Mouse (Mus musculus) kidney, embryonic 16.5 days (tissue): ENCODE results near the gene Mmgt2. TPM values are rescaled to one million over a fixed set of nuclear protein-coding genes. Genes with fewer than 3 reads are reported as not detected.

ENCODE experiments used
- ATAC-seq: fragments of 200-750 bp; cut with Nextera tagmentation; 2 replicates; pipeline ENCODE4 v1.8.0; 2017; ENCODE audit warnings: moderate TSS enrichment; ENCODE audit not compliant: low FRiP score, low TSS enrichment
- H3K27ac ChIP-seq: fragments of 300-500 bp; sonication (generic); 2 replicates; pipeline ENCODE4 v1.5.1; 2014; ENCODE audit warnings: low read length
- H3K27me3 ChIP-seq: fragments of 300-500 bp; sonication (generic); 2 replicates; pipeline ENCODE4 v1.6.1; 2014; ENCODE audit warnings: low read length, control low read depth, mixed read lengths; ENCODE audit not compliant: insufficient read depth
- H3K36me3 ChIP-seq: fragments of 300-500 bp; sonication (generic); 2 replicates; pipeline ENCODE4 v1.6.1; 2014; ENCODE audit warnings: low read length, control low read depth, mixed read lengths; ENCODE audit not compliant: insufficient read depth
- H3K4me1 ChIP-seq: fragments of 300-500 bp; sonication (generic); 2 replicates; pipeline ENCODE4 v1.6.1; 2014; ENCODE audit warnings: low read length, control low read depth, mixed read lengths; ENCODE audit not compliant: insufficient read depth
- H3K4me2 ChIP-seq: fragments of 300-500 bp; sonication (generic); replicated peaks from 2 replicates; pipeline ENCODE4 v1.6.1; 2014; ENCODE audit warnings: low read depth, low read length
- H3K4me3 ChIP-seq: fragments of 300-500 bp; sonication (generic); 2 replicates; pipeline ENCODE4 v1.5.1; 2014; ENCODE audit warnings: mild to moderate bottlenecking, low read length
- H3K9ac ChIP-seq: fragments of 300-500 bp; sonication (generic); replicated peaks from 2 replicates; pipeline ENCODE4 v1.6.1; 2014; ENCODE audit warnings: low read length
- H3K9me3 ChIP-seq: fragments of 300-500 bp; sonication (generic); 2 replicates; pipeline ENCODE4 v1.6.1; 2016; ENCODE audit warnings: low read length, control low read depth
- WGBS: fragments of 180-500 bp; shearing (Covaris S2); extraction: QIAGEN DNeasy Blood & Tissue Kit; methylation state at CpG from one replicate; pipeline ENCODE4 v1.1.7; 2014; 5-methylcytosine and 5-hydroxymethylcytosine counted together
- polyA plus RNA-seq: library from polyadenylated mRNA; unstranded; fragments of >200 nt; fragmentation: Nextera tagmentation; extraction: Ambion mirVana; gene quantifications from 2 replicates; pipeline ENCODE4 v1.2.1, GENCODE M21; 2015

Gene Mmgt2
- 66.2 and 68.1 TPM in 2 replicates for polyA plus RNA-seq

- no peaks in the 10 kb centered on the region for H3K9me3 ChIP-seq
- peak within 1 kb of the TSS; percentile 62 for H3K4me3 ChIP-seq
- H3K9ac ChIP-seq, result peak within 1 kb of the TSS; percentile 87
- H3K27me3 ChIP-seq, result no peaks in the 10 kb centered on the region
- peak; percentile 93 for ATAC-seq
- peaks cover 13% of the 10 kb centered on the region for H3K36me3 ChIP-seq
- under 1% methylated on average over 31 of the region's 53 CpGs for WGBS
- H3K4me1 ChIP-seq, result peaks cover 41% of the 10 kb centered on the region
- peak within 1 kb of the TSS; percentile 93 for H3K27ac ChIP-seq
- H3K4me2 ChIP-seq, result peak within 1 kb of the TSS; percentile 74
Observed at GRCm38 (mm10) chr11:62648591-62649391, at the start of gene Mmgt2. TSS of gene Mmgt2 (plus strand) at chr11:62648664.

GRCm38 (mm10) chr11:62601732-62602618 is 46.5 kb upstream of the Mmgt2 start:
- Histone ChIP-seq H3K27ac (peak overlapping the region; percentile 89), H3K9ac (peak overlapping the region; percentile 69), H3K4me2 (peak overlapping the region; percentile 62), H3K4me1 (peaks cover 25% of the 10 kb centered on the region), H3K27me3 (no peaks in the 10 kb centered on the region), H3K4me3 (peak overlapping the region; percentile 92), H3K9me3 (no peaks in the 10 kb centered on the region), H3K36me3 (peaks cover 32% of the 10 kb centered on the region)
- peak; percentile 1 for ATAC-seq
- 11% methylated on average over 17 of the region's 17 CpGs for WGBS

- Histone ChIP-seq H3K9ac (peak overlapping the region; percentile 96), H3K9me3 (no peaks in the 10 kb centered on the region), H3K4me1 (peaks cover 25% of the 10 kb centered on the region), H3K4me2 (peak overlapping the region; percentile 62), H3K4me3 (peak overlapping the region; percentile 92), H3K36me3 (peaks cover 40% of the 10 kb centered on the region), H3K27me3 (no peaks in the 10 kb centered on the region), H3K27ac (peak overlapping the region; percentile 93)
- WGBS, result under 1% methylated on average over 58 of the region's 58 CpGs
- ATAC-seq, result peak; percentile 96
Observed at GRCm38 (mm10) chr11:62602619-62603311, 45.7 kb upstream of the Mmgt2 start.

- peaks cover 46% of the 10 kb centered on the region for H3K36me3 ChIP-seq
- H3K4me3 ChIP-seq, result peak overlapping the region; percentile 92
- no peaks in the 10 kb centered on the region for H3K9me3 ChIP-seq
- peaks cover 25% of the 10 kb centered on the region for H3K4me1 ChIP-seq
- ATAC-seq, result no peak
- WGBS, result under 1% methylated on average over 13 of the region's 13 CpGs
- peak overlapping the region; percentile 93 for H3K27ac ChIP-seq
- H3K27me3 ChIP-seq, result no peaks in the 10 kb centered on the region
- H3K9ac ChIP-seq, result peak overlapping the region; percentile 96
- peak overlapping the region; percentile 62 for H3K4me2 ChIP-seq
Observed at GRCm38 (mm10) chr11:62603312-62604056, 45.0 kb upstream of the Mmgt2 start.

- Histone ChIP-seq H3K36me3 (peaks cover 52% of the 10 kb centered on the region), H3K9ac (peak overlapping the region; percentile 96), H3K9me3 (no peaks in the 10 kb centered on the region), H3K4me3 (peak overlapping the region; percentile 92), H3K4me1 (peaks cover 25% of the 10 kb centered on the region), H3K4me2 (peak overlapping the region; percentile 62), H3K27ac (peak overlapping the region; percentile 93), H3K27me3 (no peaks in the 10 kb centered on the region)
- 6% methylated on average over 5 of the region's 5 CpGs for WGBS
- ATAC-seq, result no peak
Observed at GRCm38 (mm10) chr11:62604123-62604706, 44.2 kb upstream of the Mmgt2 start.

- peak overlapping the region; percentile 49 for H3K9ac ChIP-seq
- H3K36me3 ChIP-seq, result peaks cover 54% of the 10 kb centered on the region
- H3K27me3 ChIP-seq, result no peaks in the 10 kb centered on the region
- 0 out of 2 replicates have a peak overlapping the region, but pooled peaks have one; percentile 33 for H3K27ac ChIP-seq
- WGBS, result 26% methylated on average over 3 of the region's 3 CpGs
- no peak for ATAC-seq
- H3K4me1 ChIP-seq, result peaks cover 25% of the 10 kb centered on the region
- H3K4me2 ChIP-seq, result peak overlapping the region; percentile 62
- H3K9me3 ChIP-seq, result no peaks in the 10 kb centered on the region
- peak overlapping the region; percentile 92 for H3K4me3 ChIP-seq
Observed at GRCm38 (mm10) chr11:62604886-62605618, 43.4 kb upstream of the Mmgt2 start.

GRCm38 (mm10) chr11:62605619-62606298 is 42.7 kb upstream of the Mmgt2 start:
- Histone ChIP-seq H3K27ac (no peak overlapping the region), H3K9me3 (no peaks in the 10 kb centered on the region), H3K36me3 (peaks cover 59% of the 10 kb centered on the region), H3K27me3 (no peaks in the 10 kb centered on the region), H3K9ac (0 out of 2 replicates have a peak overlapping the region, but pooled peaks have one; percentile 18), H3K4me3 (no peak overlapping the region), H3K4me2 (peak overlapping the region; percentile 62), H3K4me1 (peaks cover 25% of the 10 kb centered on the region)
- no peak for ATAC-seq
- 45% methylated on average over 10 of the region's 10 CpGs for WGBS
